In the genomic region with DNA sequence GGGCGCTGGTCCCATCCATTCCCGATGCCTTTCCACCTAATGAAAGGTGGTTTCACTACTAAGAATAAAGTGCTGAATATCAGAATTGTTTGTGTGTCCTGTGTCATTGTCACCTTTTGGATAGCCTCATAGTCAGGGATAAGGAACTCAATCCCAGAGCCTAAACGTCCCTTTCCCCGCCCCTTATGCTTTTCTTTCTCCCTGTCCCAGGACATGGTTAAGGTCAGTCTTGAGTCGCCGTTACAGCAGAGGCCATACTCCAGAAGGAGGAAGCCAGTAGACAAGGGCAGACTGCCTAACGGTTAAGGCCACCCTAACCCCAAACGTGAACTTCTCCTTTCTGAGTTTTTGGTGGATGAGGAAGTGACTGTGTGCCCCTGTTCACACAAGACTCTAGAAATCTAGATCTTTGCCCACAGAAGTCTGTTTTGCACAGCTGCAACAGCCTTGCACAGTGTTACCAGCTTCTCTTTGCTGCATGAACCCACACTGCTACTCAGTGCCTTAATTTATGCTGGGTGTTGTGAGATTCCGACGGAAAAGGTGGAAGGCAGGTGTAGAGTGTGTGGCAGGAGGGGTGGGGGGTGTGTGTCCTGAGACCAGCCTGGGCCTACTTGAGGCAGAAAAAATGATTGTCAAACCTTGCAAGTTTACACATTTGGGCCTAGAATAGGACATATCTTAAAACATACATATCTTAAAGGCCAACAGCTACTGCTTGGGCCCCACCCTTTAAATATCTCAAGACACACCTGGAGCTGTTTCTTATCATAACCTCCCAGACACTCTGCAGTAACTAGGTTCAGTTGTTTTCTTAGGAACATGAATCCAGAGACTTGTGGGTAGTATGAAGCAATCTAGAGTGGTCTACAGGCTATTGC, we compare ENCODE assay signal across 8 mouse cellular contexts. TPM values are rescaled to one million over a fixed set of nuclear protein-coding genes. Genes with fewer than 3 reads are reported as not detected.
DNase-seq lines count a peak whose midpoint lies in the region; ATAC-seq and TF ChIP-seq lines count a peak whose summit lies in the region.

No protein-coding gene starts in this region.

- 40% methylated on average over 10 of the region's 10 CpGs for WGBS in heart, adult 2 months
- 41% methylated on average over 10 of the region's 10 CpGs for WGBS in kidney, embryonic 16.5 days
- 3% methylated on average over 10 of the region's 10 CpGs for whole genome bisulfite sequencing in spleen, adult 2 months

- intact Hi-C loops in heart, adult 2 months (cut with DNase I): no loop called here

- TF ChIP-seq CTCF in heart, adult 2 months (IDR thresholded peaks at IDR 0.05): no peak
- no peak for TF ChIP-seq CTCF in spleen, adult 2 months (IDR thresholded peaks at IDR 0.05; ENCODE audit: extremely low read depth, insufficient read depth, insufficient read length, insufficient replicate concordance)

- peak; percentile 91 for DNase-seq in 416B (ENCODE audit: low read depth)
- peak; percentile 15 for DNase-seq in adrenal gland, postnatal 25 days
- DNase-seq in heart, adult 2 months: peak; percentile 33 to 56
- DNase-seq in lung, postnatal 4 days: peak; percentile 27 to 63
- DNase-seq in spleen, adult 2 months (ENCODE audit: low read depth in 1 of 2, low spot score in 2 of 2): peak; percentile 59
- no peak for DNase-seq in cerebellum, postnatal 14 days
- DNase-seq in cerebellum, postnatal 36 days: no peak

- 0 out of 2 replicates have a peak, but pooled peaks have one; percentile 47 for TF ChIP-seq POLR2A in heart, adult 2 months (IDR thresholded peaks at IDR 0.05; ENCODE audit: insufficient read depth, low read depth, low read length)
- TF ChIP-seq POLR2A in spleen, adult 2 months (IDR thresholded peaks at IDR 0.05; ENCODE audit: low read depth, low read length): peak; percentile 17; the same call in 1 of the 2 replicates

- no peaks in the 10 kb centered on the region for H3K27me3 ChIP-seq in heart, adult 2 months (ENCODE audit: control insufficient read depth, insufficient read depth, low read length)
- no peaks in the 10 kb centered on the region for H3K27me3 ChIP-seq in kidney, embryonic 16.5 days (ENCODE audit: insufficient read depth, low read length)
- no peaks in the 10 kb centered on the region for H3K27me3 ChIP-seq in spleen, adult 2 months (ENCODE audit: control insufficient read depth, insufficient read depth, low read length)

- peak overlapping the region; percentile 96 for H3K27ac ChIP-seq in heart, adult 2 months
- H3K27ac ChIP-seq in kidney, embryonic 16.5 days (ENCODE audit: low read length): peak overlapping the region; percentile 97
- peak overlapping the region; percentile 95 for H3K27ac ChIP-seq in spleen, adult 2 months (ENCODE audit: insufficient read depth, low read length)

- H3K36me3 ChIP-seq in heart, adult 2 months (ENCODE audit: control insufficient read depth, insufficient read depth, low read length): peaks cover 10% of the 10 kb centered on the region; the same call in 1 of the 2 replicates
- peaks cover 7% of the 10 kb centered on the region; the same call in 1 of the 2 replicates for H3K36me3 ChIP-seq in kidney, embryonic 16.5 days (ENCODE audit: insufficient read depth, low read length)
- H3K36me3 ChIP-seq in spleen, adult 2 months (ENCODE audit: control insufficient read depth, insufficient read depth, low read length): peaks cover 5% of the 10 kb centered on the region

- peak overlapping the region; percentile 89 for H3K4me2 ChIP-seq in kidney, embryonic 16.5 days (replicated peaks; ENCODE audit: low read depth, low read length)

- H3K4me3 ChIP-seq in heart, adult 2 months: peak overlapping the region; percentile 65
- H3K4me3 ChIP-seq in kidney, embryonic 16.5 days (ENCODE audit: low read length): peak overlapping the region; percentile 78
- H3K4me3 ChIP-seq in spleen, adult 2 months (ENCODE audit: extremely low read depth, insufficient read depth, insufficient read length): peak overlapping the region; percentile 87

- H3K79me2 ChIP-seq in heart, adult 2 months (replicated peaks; ENCODE audit: control insufficient read depth, insufficient read depth, low read length): no peaks in the 10 kb centered on the region

- no peak for ATAC-seq in kidney, embryonic 16.5 days (ENCODE audit: low FRiP score, low TSS enrichment)

- H3K9me3 ChIP-seq in kidney, embryonic 16.5 days (ENCODE audit: low read length): no peaks in the 10 kb centered on the region

- H3K9ac ChIP-seq in heart, adult 2 months (ENCODE audit: low read depth, low read length): peak overlapping the region; percentile 90
- peak overlapping the region; percentile 90 for H3K9ac ChIP-seq in kidney, embryonic 16.5 days (replicated peaks; ENCODE audit: low read length)

- H3K4me1 ChIP-seq in heart, adult 2 months (ENCODE audit: control insufficient read depth, insufficient read depth, low read length): peaks cover 12% of the 10 kb centered on the region
- peaks cover 35% of the 10 kb centered on the region for H3K4me1 ChIP-seq in kidney, embryonic 16.5 days (ENCODE audit: insufficient read depth, low read length)
- H3K4me1 ChIP-seq in spleen, adult 2 months (ENCODE audit: control insufficient read depth, insufficient read depth, insufficient read length): peaks cover 25% of the 10 kb centered on the region; the same call in 1 of the 2 replicates

- 0 out of 2 replicates have a peak, but pooled peaks have one; percentile 5 for TF ChIP-seq EP300 in heart, adult 2 months (IDR thresholded peaks at IDR 0.05; ENCODE audit: insufficient read depth, low read depth, low read length)

RNA-seq across cellular contexts. Expression of a gene that starts 1.8 kb away (rescaled TPM):
- 711 and 722 TPM in 2 replicates for total RNA-seq in adrenal gland, postnatal 25 days (2021)
- total RNA-seq in heart, adult 2 months (2021): 100 to 1,000 TPM in 1 of 2 experiments, 10 to 100 TPM in 1; 92.2 to 130 TPM
- polyA plus RNA-seq in heart, adult 2 months (2012; rRNA removed): 212 and 327 TPM in 2 replicates
- polyA plus RNA-seq in kidney, embryonic 16.5 days (2015; fragmentation: Nextera tagmentation; extraction: Ambion mirVana): 686 and 695 TPM in 2 replicates
- polyA plus RNA-seq in spleen, adult 2 months (2012; rRNA removed): 2,084 and 2,100 TPM in 2 replicates

RNA-seq across cellular contexts. Expression of a gene that starts 7.2 kb away (rescaled TPM):
- total RNA-seq in adrenal gland, postnatal 25 days (2021): 113 and 114 TPM in 2 replicates
- total RNA-seq in heart, adult 2 months (2021): 10 to 100 TPM; 66.1 to 74.8 TPM
- polyA plus RNA-seq in heart, adult 2 months (2012; rRNA removed): 52.7 and 68.6 TPM in 2 replicates
- polyA plus RNA-seq in kidney, embryonic 16.5 days (2015; fragmentation: Nextera tagmentation; extraction: Ambion mirVana): 113 and 119 TPM in 2 replicates
- 63.2 and 68.6 TPM in 2 replicates for polyA plus RNA-seq in spleen, adult 2 months (2012; rRNA removed)

RNA-seq across cellular contexts. Expression of a gene that starts 34.5 kb away (rescaled TPM):
- 38.9 and 49.8 TPM in 2 replicates for total RNA-seq in adrenal gland, postnatal 25 days (2021)
- total RNA-seq in heart, adult 2 months (2021): 10 to 100 TPM; 50.5 to 52.8 TPM
- 64.8 and 82.4 TPM in 2 replicates for polyA plus RNA-seq in heart, adult 2 months (2012; rRNA removed)
- 34.9 and 38.9 TPM in 2 replicates for polyA plus RNA-seq in kidney, embryonic 16.5 days (2015; fragmentation: Nextera tagmentation; extraction: Ambion mirVana)
- 17.9 and 19.7 TPM in 2 replicates for polyA plus RNA-seq in spleen, adult 2 months (2012; rRNA removed)

RNA-seq across cellular contexts. Expression of a gene that starts 34.6 kb away (rescaled TPM):
- total RNA-seq in adrenal gland, postnatal 25 days (2021): 358 and 378 TPM in 2 replicates
- 100 to 1,000 TPM; 216 to 234 TPM for total RNA-seq in heart, adult 2 months (2021)
- polyA plus RNA-seq in heart, adult 2 months (2012; rRNA removed): 110 and 266 TPM in 2 replicates
- 495 and 508 TPM in 2 replicates for polyA plus RNA-seq in kidney, embryonic 16.5 days (2015; fragmentation: Nextera tagmentation; extraction: Ambion mirVana)
- 89.7 and 90.3 TPM in 2 replicates for polyA plus RNA-seq in spleen, adult 2 months (2012; rRNA removed)

RNA-seq across cellular contexts. Expression of a gene that starts 43.8 kb away (rescaled TPM):
- total RNA-seq in adrenal gland, postnatal 25 days (2021): 5.2 and 7.0 TPM in 2 replicates
- total RNA-seq in heart, adult 2 months (2021): 1 to 10 TPM; 4.0 to 4.6 TPM
- 4.8 and 9.2 TPM in 2 replicates for polyA plus RNA-seq in heart, adult 2 months (2012; rRNA removed)
- 40.8 and 43.7 TPM in 2 replicates for polyA plus RNA-seq in kidney, embryonic 16.5 days (2015; fragmentation: Nextera tagmentation; extraction: Ambion mirVana)
- 1.7 and 3.1 TPM in 2 replicates for polyA plus RNA-seq in spleen, adult 2 months (2012; rRNA removed)

Comparison
In these comparisons a context has a peak if more than half of its experiments do, and no peak if none do; other contexts are left out.
1. DNase-seq: peak in 416B (single experiment), adrenal gland, postnatal 25 days (single experiment), heart, adult 2 months (2 of 2), lung, postnatal 4 days (2 of 2) and spleen, adult 2 months (2 of 2); none in cerebellum, postnatal 14 days (0 of 2) and cerebellum, postnatal 36 days (0 of 2).
2. Peak in every context shown above with its lines, with median percentiles within 50 percentile points of each other: H3K27ac ChIP-seq and H3K4me3 ChIP-seq.